Mouse (Mus musculus): ENCODE data around the gene Rc3h1. TPM values are rescaled to one million over a fixed set of nuclear protein-coding genes. Genes with fewer than 3 reads are reported as not detected.
"Not testable (repeated sequence)": the region's sequence is repeated elsewhere in the genome, so short reads cannot be mapped to it uniquely, and the experiment has no call there.

Gene Rc3h1
- polyA plus RNA-seq, 1 experiment, result 36.6 TPM

GRCm38 (mm10) chr1:160978071-160978735 lies 72.0 kb downstream of the Rc3h1 start, which contains the start of gene Serpinc1:
Gene Serpinc1 (plus strand): TSS chr1:160978585.
- H3K36me3 ChIP-seq (ENCODE audit: control insufficient read depth, insufficient read depth, low read length), result no peaks in the 10 kb centered on the region
- 94% methylated on average over 4 of the region's 4 CpGs for WGBS
- no peaks in the 10 kb centered on the region for H3K27me3 ChIP-seq (ENCODE audit: control insufficient read depth, insufficient read depth, low read length)
- no peak for DNase-seq
- TF ChIP-seq CTCF (IDR thresholded peaks at IDR 0.05; ENCODE audit: borderline replicate concordance, control insufficient read depth, extremely low read depth, insufficient read depth, low read length, poor library complexity) (no peak), POLR2A (IDR thresholded peaks at IDR 0.05; ENCODE audit: control insufficient read depth, extremely low read depth, insufficient read depth, low read length, poor library complexity) (no peak)
- no peak within 1 kb of the TSS for H3K27ac ChIP-seq (ENCODE audit: control insufficient read depth, insufficient read depth, low read length)
- H3K4me3 ChIP-seq (ENCODE audit: control insufficient read depth, insufficient read depth, low read length), result no peak within 1 kb of the TSS
- H3K4me1 ChIP-seq (replicated peaks; ENCODE audit: control insufficient read depth, insufficient read depth, low read length), result no peaks in the 10 kb centered on the region

GRCm38 (mm10) chr1:160980021-160980420 lies 73.8 kb downstream of the Rc3h1 start:
- DNase-seq, result no peak
- WGBS, result 80% methylated on average over 5 of the region's 5 CpGs
- Histone ChIP-seq H3K4me3 (ENCODE audit: control insufficient read depth, insufficient read depth, low read length) (no peak overlapping the region), H3K36me3 (ENCODE audit: control insufficient read depth, insufficient read depth, low read length) (no peaks in the 10 kb centered on the region), H3K4me1 (replicated peaks; ENCODE audit: control insufficient read depth, insufficient read depth, low read length) (no peaks in the 10 kb centered on the region), H3K27ac (ENCODE audit: control insufficient read depth, insufficient read depth, low read length) (no peak overlapping the region), H3K27me3 (ENCODE audit: control insufficient read depth, insufficient read depth, low read length) (no peaks in the 10 kb centered on the region)
- TF ChIP-seq CTCF (IDR thresholded peaks at IDR 0.05; ENCODE audit: borderline replicate concordance, control insufficient read depth, extremely low read depth, insufficient read depth, low read length, poor library complexity) (no peak), POLR2A (IDR thresholded peaks at IDR 0.05; ENCODE audit: control insufficient read depth, extremely low read depth, insufficient read depth, low read length, poor library complexity) (no peak)

- H3K4me3 ChIP-seq (ENCODE audit: control insufficient read depth, insufficient read depth, low read length), result no peak overlapping the region
- 95% methylated on average over 8 of the region's 8 CpGs for WGBS
- no peak for DNase-seq
- no peak for TF ChIP-seq POLR2A (IDR thresholded peaks at IDR 0.05; ENCODE audit: control insufficient read depth, extremely low read depth, insufficient read depth, low read length, poor library complexity)
- no peak for TF ChIP-seq CTCF (IDR thresholded peaks at IDR 0.05; ENCODE audit: borderline replicate concordance, control insufficient read depth, extremely low read depth, insufficient read depth, low read length, poor library complexity)
- no peak overlapping the region for H3K27ac ChIP-seq (ENCODE audit: control insufficient read depth, insufficient read depth, low read length)
- no peaks in the 10 kb centered on the region for H3K27me3 ChIP-seq (ENCODE audit: control insufficient read depth, insufficient read depth, low read length)
- no peaks in the 10 kb centered on the region for H3K4me1 ChIP-seq (replicated peaks; ENCODE audit: control insufficient read depth, insufficient read depth, low read length)
- H3K36me3 ChIP-seq (ENCODE audit: control insufficient read depth, insufficient read depth, low read length), result no peaks in the 10 kb centered on the region
Observed at GRCm38 (mm10) chr1:160980537-160981234, 74.5 kb downstream of the Rc3h1 start.

- WGBS, result 87% methylated on average over 4 of the region's 4 CpGs
- Histone ChIP-seq H3K27ac (ENCODE audit: control insufficient read depth, insufficient read depth, low read length) (no peak overlapping the region), H3K36me3 (ENCODE audit: control insufficient read depth, insufficient read depth, low read length) (no peaks in the 10 kb centered on the region), H3K4me1 (replicated peaks; ENCODE audit: control insufficient read depth, insufficient read depth, low read length) (no peaks in the 10 kb centered on the region), H3K27me3 (ENCODE audit: control insufficient read depth, insufficient read depth, low read length) (no peaks in the 10 kb centered on the region), H3K4me3 (ENCODE audit: control insufficient read depth, insufficient read depth, low read length) (no peak overlapping the region)
- TF ChIP-seq CTCF (IDR thresholded peaks at IDR 0.05; ENCODE audit: borderline replicate concordance, control insufficient read depth, extremely low read depth, insufficient read depth, low read length, poor library complexity) (no peak), POLR2A (IDR thresholded peaks at IDR 0.05; ENCODE audit: control insufficient read depth, extremely low read depth, insufficient read depth, low read length, poor library complexity) (no peak)
- no peak for DNase-seq
Observed at GRCm38 (mm10) chr1:160981337-160981736, 75.1 kb downstream of the Rc3h1 start.

GRCm38 (mm10) chr1:160982887-160983286 lies 76.7 kb downstream of the Rc3h1 start:
- TF ChIP-seq POLR2A (IDR thresholded peaks at IDR 0.05; ENCODE audit: control insufficient read depth, extremely low read depth, insufficient read depth, low read length, poor library complexity) (no peak), CTCF (IDR thresholded peaks at IDR 0.05; ENCODE audit: borderline replicate concordance, control insufficient read depth, extremely low read depth, insufficient read depth, low read length, poor library complexity) (no peak)
- DNase-seq, result no peak
- WGBS, result 89% methylated on average over 3 of the region's 3 CpGs

GRCm38 (mm10) chr1:160984731-160985130 lies 78.5 kb downstream of the Rc3h1 start:
- WGBS, result 83% methylated on average over 1 of the region's 1 CpGs
- not testable (repeated sequence) for H3K27ac ChIP-seq (ENCODE audit: control insufficient read depth, insufficient read depth, low read length); H3K4me3 ChIP-seq (ENCODE audit: control insufficient read depth, insufficient read depth, low read length); H3K4me1 ChIP-seq (replicated peaks; ENCODE audit: control insufficient read depth, insufficient read depth, low read length); H3K27me3 ChIP-seq (ENCODE audit: control insufficient read depth, insufficient read depth, low read length); DNase-seq; H3K36me3 ChIP-seq (ENCODE audit: control insufficient read depth, insufficient read depth, low read length)

More at GRCm38 (mm10) chr1:160982887-160983286, 76.7 kb downstream of the Rc3h1 start:
- Histone ChIP-seq H3K4me3 (ENCODE audit: control insufficient read depth, insufficient read depth, low read length) (no peak overlapping the region), H3K4me1 (replicated peaks; ENCODE audit: control insufficient read depth, insufficient read depth, low read length) (no peaks in the 10 kb centered on the region), H3K27ac (ENCODE audit: control insufficient read depth, insufficient read depth, low read length) (no peak overlapping the region), H3K36me3 (ENCODE audit: control insufficient read depth, insufficient read depth, low read length) (no peaks in the 10 kb centered on the region), H3K27me3 (ENCODE audit: control insufficient read depth, insufficient read depth, low read length) (no peaks in the 10 kb centered on the region)

Data from thymus, adult 2 months (tissue).